Mouse (Mus musculus) gastrocnemius, adult 8-10 months (tissue): ENCODE data around the gene Srek1ip1. TPM values are rescaled to one million over a fixed set of nuclear protein-coding genes. Genes with fewer than 3 reads are reported as not detected.

Experiments used
- DNase-seq, 2 experiments: peaks; one replicate each; pipeline ENCODE4 v3.0.0; 2022; ENCODE audit warnings: low spot score in 2 of 2
- total RNA-seq, 4 experiments: library from RNA; stranded (reverse); gene quantifications; 2 replicates each; pipeline ENCODE4 v1.2.4; 2022

Srek1ip1 gene
- 10 to 100 TPM; 10.2 to 14.5 (median 12.0) TPM for total RNA-seq

- DNase-seq = no peak
These were observed at the start of gene Srek1ip1 for GRCm38 (mm10) chr13:104792184-104792583. TSS of gene Srek1ip1 (plus strand) at chr13:104792484.

GRCm38 (mm10) chr13:104742866-104743265 is 49.4 kb upstream of the Srek1ip1 start:
- no peak for DNase-seq

- no peak for DNase-seq
These were observed 45.3 kb upstream of the Srek1ip1 start for GRCm38 (mm10) chr13:104747032-104747431.

GRCm38 (mm10) chr13:104759381-104759780 is 32.9 kb upstream of the Srek1ip1 start:
- no peak for DNase-seq

GRCm38 (mm10) chr13:104762401-104762800 is 29.9 kb upstream of the Srek1ip1 start:
- DNase-seq = no peak

GRCm38 (mm10) chr13:104763193-104763592 is 29.1 kb upstream of the Srek1ip1 start:
- no peak for DNase-seq

GRCm38 (mm10) chr13:104779104-104779670 is 13.1 kb upstream of the Srek1ip1 start:
- DNase-seq = no peak

- DNase-seq = no peak
These were observed 5.0 kb upstream of the Srek1ip1 start for GRCm38 (mm10) chr13:104787260-104787659.

GRCm38 (mm10) chr13:104789663-104790062 is 2.6 kb upstream of the Srek1ip1 start:
- no peak for DNase-seq

- DNase-seq = no peak
These were observed 2.1 kb downstream of the Srek1ip1 start for GRCm38 (mm10) chr13:104794421-104794820.

GRCm38 (mm10) chr13:104799067-104799466 is 6.8 kb downstream of the Srek1ip1 start:
- no peak for DNase-seq

- no peak for DNase-seq
These were observed 7.4 kb downstream of the Srek1ip1 start for GRCm38 (mm10) chr13:104799566-104800182.

- DNase-seq = no peak
These were observed 13.4 kb downstream of the Srek1ip1 start for GRCm38 (mm10) chr13:104805681-104806080.

GRCm38 (mm10) chr13:104816270-104816634 is 24.0 kb downstream of the Srek1ip1 start:
- no peak for DNase-seq

- peak; percentile 60 to 61 for DNase-seq
These were observed 24.6 kb downstream of the Srek1ip1 start, which contains the start of gene Cwc27 for GRCm38 (mm10) chr13:104816635-104817571. TSS of gene Cwc27 (minus strand) at chr13:104817142.

GRCm38 (mm10) chr13:104817696-104818095 is 25.4 kb downstream of the Srek1ip1 start:
- no peak for DNase-seq

- DNase-seq = no peak
These were observed 28.9 kb downstream of the Srek1ip1 start for GRCm38 (mm10) chr13:104821192-104821591.

- no peak for DNase-seq
These were observed 29.6 kb downstream of the Srek1ip1 start for GRCm38 (mm10) chr13:104821908-104822307.

GRCm38 (mm10) chr13:104822411-104822838 is 30.1 kb downstream of the Srek1ip1 start:
- DNase-seq = no peak

- DNase-seq = no peak
These were observed 33.2 kb downstream of the Srek1ip1 start for GRCm38 (mm10) chr13:104825470-104825869.

GRCm38 (mm10) chr13:104832811-104833210 is 40.5 kb downstream of the Srek1ip1 start:
- DNase-seq = no peak

- no peak for DNase-seq
These were observed 45.3 kb downstream of the Srek1ip1 start for GRCm38 (mm10) chr13:104837628-104838027.
